Mouse (Mus musculus) forebrain, embryonic 11.5 days (tissue): ENCODE data around the gene Dgke. TPM values are rescaled to one million over a fixed set of nuclear protein-coding genes. Genes with fewer than 3 reads are reported as not detected.

Source experiments
- ATAC-seq: fragments of 200-750 bp; cut with Nextera tagmentation; replicated peaks from 2 replicates; pipeline ENCODE4 v1.8.0; 2017; ENCODE audit warnings: moderate TSS enrichment; ENCODE audit not compliant: low FRiP score
- DNase-seq: peaks from one replicate; pipeline ENCODE4 v3.0.0-alpha.2; 2017; ENCODE audit warnings: low spot score
- H3K27ac ChIP-seq: fragments of 300-500 bp; sonication (generic); 2 replicates; pipeline ENCODE4 v1.5.1; 2014; ENCODE audit warnings: low read depth, low read length
- H3K27me3 ChIP-seq: fragments of 300-500 bp; sonication (generic); 2 replicates; pipeline ENCODE4 v1.6.1; 2014; ENCODE audit warnings: mild to moderate bottlenecking, low read length, mixed read lengths; ENCODE audit not compliant: control insufficient read depth, insufficient read depth
- H3K36me3 ChIP-seq: fragments of 300-500 bp; sonication (generic); 2 replicates; pipeline ENCODE4 v1.6.1; 2014; ENCODE audit warnings: mild to moderate bottlenecking, low read length, moderate library complexity, mixed read lengths; ENCODE audit not compliant: control insufficient read depth, insufficient read depth
- H3K4me1 ChIP-seq: fragments of 300-500 bp; sonication (generic); replicated peaks from 2 replicates; pipeline ENCODE4 v1.6.1; 2014; ENCODE audit warnings: low read length, mixed read lengths; ENCODE audit not compliant: control insufficient read depth, insufficient read depth
- H3K4me2 ChIP-seq: fragments of 300-500 bp; sonication (generic); 2 replicates; pipeline ENCODE4 v1.6.1; 2014; ENCODE audit warnings: low read depth, mild to moderate bottlenecking, low read length, moderate library complexity, mixed read lengths; ENCODE audit not compliant: severe bottlenecking
- H3K4me3 ChIP-seq: fragments of 300-500 bp; sonication (generic); 2 replicates; pipeline ENCODE4 v1.5.1; 2014; ENCODE audit warnings: low read depth, low read length
- H3K9ac ChIP-seq: fragments of 300-500 bp; sonication (generic); 2 replicates; pipeline ENCODE4 v1.6.1; 2014; ENCODE audit warnings: low read length
- H3K9me3 ChIP-seq: fragments of 300-500 bp; sonication (generic); 2 replicates; pipeline ENCODE4 v1.6.1; 2016; ENCODE audit warnings: low read length, mixed read lengths; ENCODE audit not compliant: control insufficient read depth
- WGBS: fragments of 180-500 bp; shearing (Covaris S2); extraction: QIAGEN DNeasy Blood & Tissue Kit; methylation state at CpG from one replicate; pipeline ENCODE4 v1.1.7; 2014; 5-methylcytosine and 5-hydroxymethylcytosine counted together
- polyA plus RNA-seq: library from polyadenylated mRNA; unstranded; fragments of >200 nt; fragmentation: Nextera tagmentation; extraction: Ambion mirVana; gene quantifications from 2 replicates; pipeline ENCODE4 v1.2.1, GENCODE M21; 2014

Dgke gene
- polyA plus RNA-seq, 1 experiment from 2014 or later = 4.8 TPM

- H3K4me1 ChIP-seq = no peaks in the 10 kb centered on the region
- no peak overlapping the region for H3K4me2 ChIP-seq
- no peaks in the 10 kb centered on the region for H3K9me3 ChIP-seq
- H3K9ac ChIP-seq = no peak overlapping the region
- DNase-seq = peak; percentile 76
- ATAC-seq = no peak
- H3K36me3 ChIP-seq = no peaks in the 10 kb centered on the region
- no peaks in the 10 kb centered on the region for H3K27me3 ChIP-seq
- H3K27ac ChIP-seq = no peak overlapping the region
- 31% methylated on average over 6 of the region's 6 CpGs for WGBS
- no peak overlapping the region for H3K4me3 ChIP-seq
Observed at GRCm38 (mm10) chr11:89069303-89069702, 2.7 kb upstream of the Dgke start.

GRCm38 (mm10) chr11:89068649-89069048, 2.0 kb upstream of the Dgke start:
- H3K4me1 ChIP-seq = no peaks in the 10 kb centered on the region
- DNase-seq = no peak
- WGBS = 92% methylated on average over 14 of the region's 14 CpGs
- H3K36me3 ChIP-seq = no peaks in the 10 kb centered on the region
- no peaks in the 10 kb centered on the region for H3K9me3 ChIP-seq
- H3K27ac ChIP-seq = no peak overlapping the region
- no peak overlapping the region for H3K4me3 ChIP-seq
- no peak overlapping the region for H3K9ac ChIP-seq
- H3K4me2 ChIP-seq = no peak overlapping the region
- no peak for ATAC-seq
- H3K27me3 ChIP-seq = no peaks in the 10 kb centered on the region

- WGBS = 72% methylated on average over 11 of the region's 11 CpGs
- H3K9me3 ChIP-seq = no peaks in the 10 kb centered on the region
Observed at GRCm38 (mm10) chr11:89067871-89068490, 1.3 kb upstream of the Dgke start.

GRCm38 (mm10) chr11:89067301-89067822, 712 bp upstream of the Dgke start:
- no peaks in the 10 kb centered on the region for H3K4me1 ChIP-seq
- WGBS = 80% methylated on average over 6 of the region's 6 CpGs
- no peak overlapping the region for H3K27ac ChIP-seq
- no peak overlapping the region for H3K4me3 ChIP-seq
- H3K9ac ChIP-seq = no peak overlapping the region
- DNase-seq = no peak
- H3K4me2 ChIP-seq = no peak overlapping the region
- ATAC-seq = no peak
- no peaks in the 10 kb centered on the region for H3K9me3 ChIP-seq
- no peaks in the 10 kb centered on the region for H3K36me3 ChIP-seq
- no peaks in the 10 kb centered on the region for H3K27me3 ChIP-seq

More at GRCm38 (mm10) chr11:89067871-89068490, 1.3 kb upstream of the Dgke start:
- ATAC-seq (no peak), DNase-seq (no peak)
- Histone ChIP-seq H3K36me3 (no peaks in the 10 kb centered on the region), H3K4me2 (no peak overlapping the region), H3K27me3 (no peaks in the 10 kb centered on the region), H3K4me1 (no peaks in the 10 kb centered on the region), H3K9ac (no peak overlapping the region), H3K27ac (no peak overlapping the region), H3K4me3 (no peak overlapping the region)

GRCm38 (mm10) chr11:89066126-89066525, 524 bp downstream of the Dgke start:
- Histone ChIP-seq H3K27me3 (no peaks in the 10 kb centered on the region), H3K4me2 (no peak overlapping the region), H3K9me3 (no peaks in the 10 kb centered on the region), H3K36me3 (no peaks in the 10 kb centered on the region), H3K27ac (no peak overlapping the region), H3K4me1 (no peaks in the 10 kb centered on the region), H3K9ac (no peak overlapping the region), H3K4me3 (no peak overlapping the region)
- DNase-seq = no peak
- no peak for ATAC-seq
- WGBS = 78% methylated on average over 6 of the region's 6 CpGs

- no peak overlapping the region for H3K27ac ChIP-seq
- H3K4me2 ChIP-seq = no peak overlapping the region
- no peaks in the 10 kb centered on the region for H3K27me3 ChIP-seq
- no peaks in the 10 kb centered on the region for H3K36me3 ChIP-seq
- no peaks in the 10 kb centered on the region for H3K9me3 ChIP-seq
- WGBS = 96% methylated on average over 3 of the region's 3 CpGs
- DNase-seq (no peak), ATAC-seq (no peak)
- no peaks in the 10 kb centered on the region; the same call in 1 of the 2 replicates for H3K4me1 ChIP-seq
- no peak overlapping the region for H3K9ac ChIP-seq
- no peak overlapping the region for H3K4me3 ChIP-seq
Observed at GRCm38 (mm10) chr11:89065297-89065696, 1.4 kb downstream of the Dgke start.

GRCm38 (mm10) chr11:89064312-89064711, 2.3 kb downstream of the Dgke start:
- DNase-seq (no peak), ATAC-seq (no peak)
- H3K9me3 ChIP-seq = no peaks in the 10 kb centered on the region
- no peak overlapping the region for H3K27ac ChIP-seq
- no peak overlapping the region for H3K4me2 ChIP-seq
- H3K4me1 ChIP-seq = peaks cover 2% of the 10 kb centered on the region
- H3K4me3 ChIP-seq = no peak overlapping the region
- H3K36me3 ChIP-seq = no peaks in the 10 kb centered on the region
- no peaks in the 10 kb centered on the region for H3K27me3 ChIP-seq
- WGBS = 83% methylated on average over 6 of the region's 6 CpGs
- no peak overlapping the region for H3K9ac ChIP-seq

- Histone ChIP-seq H3K9me3 (no peaks in the 10 kb centered on the region), H3K4me1 (peaks cover 11% of the 10 kb centered on the region), H3K4me3 (no peak overlapping the region), H3K9ac (no peak overlapping the region), H3K36me3 (no peaks in the 10 kb centered on the region), H3K27me3 (no peaks in the 10 kb centered on the region), H3K27ac (no peak overlapping the region), H3K4me2 (no peak overlapping the region)
- no peak for ATAC-seq
- no peak for DNase-seq
- 87% methylated on average over 7 of the region's 7 CpGs for WGBS
Observed at GRCm38 (mm10) chr11:89061362-89061761, 5.3 kb downstream of the Dgke start.
